Comparison of ENCODE assay signal across 8 mouse cellular contexts in genomic region chr19:12596290-12597072, GRCm38 (mm10). TPM values are rescaled to one million over a fixed set of nuclear protein-coding genes. Genes with fewer than 3 reads are reported as not detected.
DNase-seq lines count a peak whose midpoint lies in the region; ATAC-seq lines count a peak whose summit lies in the region.

No protein-coding gene starts in this region.

- no peaks in the 10 kb centered on the region for H3K36me3 ChIP-seq in embryonic facial prominence, embryonic 13.5 days
- H3K36me3 ChIP-seq in kidney, embryonic 15.5 days, result no peaks in the 10 kb centered on the region
- no peaks in the 10 kb centered on the region for H3K36me3 ChIP-seq in midbrain, embryonic 15.5 days (replicated peaks)

- peak; percentile 26; the same call in 1 of the 2 replicates for ATAC-seq in embryonic facial prominence, embryonic 13.5 days (ENCODE audit: insufficient number of reproducible peaks, insufficient read depth, low FRiP score, low TSS enrichment, low read depth)
- peak; percentile 52 for ATAC-seq in kidney, embryonic 15.5 days (replicated peaks; ENCODE audit: low FRiP score)
- peak; percentile 81 for ATAC-seq in midbrain, embryonic 15.5 days (replicated peaks)

- no peaks in the 10 kb centered on the region for H3K9me3 ChIP-seq in embryonic facial prominence, embryonic 13.5 days
- H3K9me3 ChIP-seq in kidney, embryonic 15.5 days (replicated peaks), result no peaks in the 10 kb centered on the region
- H3K9me3 ChIP-seq in midbrain, embryonic 15.5 days, result no peaks in the 10 kb centered on the region

- H3K27ac ChIP-seq in embryonic facial prominence, embryonic 13.5 days, result no peak overlapping the region
- peak overlapping the region; percentile 91 for H3K27ac ChIP-seq in kidney, embryonic 15.5 days
- H3K27ac ChIP-seq in midbrain, embryonic 15.5 days, result peak overlapping the region; percentile 89

- peak; percentile 20 to 32 for DNase-seq in layer of hippocampus, postnatal 36 days
- DNase-seq in layer of hippocampus, adult 9-11 months, result no peak
- peak; percentile 57 for DNase-seq in brain, adult 2 months (ENCODE audit: low read depth, low spot score)
- no peak for DNase-seq in retina, embryonic 14.5 days (ENCODE audit: low spot score)
- DNase-seq in natural killer cell, adult 2 months (ENCODE audit: low spot score in 2 of 2), result no peak

- peak overlapping the region; percentile 99 for H3K4me2 ChIP-seq in embryonic facial prominence, embryonic 13.5 days
- peak overlapping the region; percentile 98 for H3K4me2 ChIP-seq in kidney, embryonic 15.5 days
- H3K4me2 ChIP-seq in midbrain, embryonic 15.5 days, result peak overlapping the region; percentile 87

- WGBS in embryonic facial prominence, embryonic 13.5 days, result 14% methylated on average over 23 of the region's 23 CpGs
- 15% methylated on average over 23 of the region's 23 CpGs for WGBS in kidney, embryonic 15.5 days
- 18% methylated on average over 23 of the region's 23 CpGs for WGBS in midbrain, embryonic 15.5 days

- H3K4me3 ChIP-seq in embryonic facial prominence, embryonic 13.5 days, result peak overlapping the region; percentile 64
- peak overlapping the region; percentile 68 for H3K4me3 ChIP-seq in kidney, embryonic 15.5 days (replicated peaks)
- peak overlapping the region; percentile 84 for H3K4me3 ChIP-seq in midbrain, embryonic 15.5 days

- peak overlapping the region; percentile 75 for H3K9ac ChIP-seq in embryonic facial prominence, embryonic 13.5 days
- peak overlapping the region; percentile 76 for H3K9ac ChIP-seq in kidney, embryonic 15.5 days
- H3K9ac ChIP-seq in midbrain, embryonic 15.5 days, result peak overlapping the region; percentile 84

- H3K4me1 ChIP-seq in embryonic facial prominence, embryonic 13.5 days, result peaks cover 11% of the 10 kb centered on the region; the same call in 1 of the 2 replicates
- peaks cover 8% of the 10 kb centered on the region for H3K4me1 ChIP-seq in kidney, embryonic 15.5 days
- peaks cover 16% of the 10 kb centered on the region for H3K4me1 ChIP-seq in midbrain, embryonic 15.5 days

- peaks cover 11% of the 10 kb centered on the region for H3K27me3 ChIP-seq in embryonic facial prominence, embryonic 13.5 days
- H3K27me3 ChIP-seq in kidney, embryonic 15.5 days, result peaks cover 9% of the 10 kb centered on the region
- no peaks in the 10 kb centered on the region for H3K27me3 ChIP-seq in midbrain, embryonic 15.5 days (replicated peaks)

RNA-seq across cellular contexts. Expression of gene Gm4952, which starts 3.3 kb away (rescaled TPM):
- not detected for total RNA-seq in layer of hippocampus, postnatal 36 days (2021)
- polyA plus RNA-seq in embryonic facial prominence, embryonic 13.5 days (2015; fragmentation: Nextera tagmentation; extraction: Ambion mirVana), result 0.19 and 0.25 TPM in 2 replicates
- 0.23 and 0.27 TPM in 2 replicates for polyA plus RNA-seq in kidney, embryonic 15.5 days (2015; fragmentation: Nextera tagmentation; extraction: Ambion mirVana)
- 0.14 TPM in 1 of 2 replicates, not detected in the other for polyA plus RNA-seq in midbrain, embryonic 15.5 days (2015; fragmentation: Nextera tagmentation; extraction: Ambion mirVana)

RNA-seq across cellular contexts. Expression of gene Glyat, which starts 36.6 kb away (rescaled TPM):
- under 1 TPM; 0.17 to 0.28 TPM for total RNA-seq in layer of hippocampus, postnatal 36 days (2021)
- polyA plus RNA-seq in embryonic facial prominence, embryonic 13.5 days (2015; fragmentation: Nextera tagmentation; extraction: Ambion mirVana), result not detected in 2 replicates
- 11.5 and 12.6 TPM in 2 replicates for polyA plus RNA-seq in kidney, embryonic 15.5 days (2015; fragmentation: Nextera tagmentation; extraction: Ambion mirVana)
- not detected in 2 replicates for polyA plus RNA-seq in midbrain, embryonic 15.5 days (2015; fragmentation: Nextera tagmentation; extraction: Ambion mirVana)

RNA-seq across cellular contexts. Expression of gene Fam111a, which starts 50.9 kb away (rescaled TPM):
- 1 to 10 TPM; 1.3 to 1.6 TPM for total RNA-seq in layer of hippocampus, postnatal 36 days (2021)
- polyA plus RNA-seq in embryonic facial prominence, embryonic 13.5 days (2015; fragmentation: Nextera tagmentation; extraction: Ambion mirVana), result 20.3 and 23.4 TPM in 2 replicates
- polyA plus RNA-seq in kidney, embryonic 15.5 days (2015; fragmentation: Nextera tagmentation; extraction: Ambion mirVana), result 25.3 and 26.3 TPM in 2 replicates
- polyA plus RNA-seq in midbrain, embryonic 15.5 days (2015; fragmentation: Nextera tagmentation; extraction: Ambion mirVana), result 5.0 and 6.0 TPM in 2 replicates

Comparison
In these comparisons a context has a peak if more than half of its experiments do, and no peak if none do; other contexts are left out.
1. DNase-seq: peak in layer of hippocampus, postnatal 36 days (2 of 2) and brain, adult 2 months (single experiment); none in layer of hippocampus, adult 9-11 months (single experiment), retina, embryonic 14.5 days (single experiment) and natural killer cell, adult 2 months (0 of 2).
2. ATAC-seq: peak in every context shown above with its lines; median percentile 81 in midbrain, embryonic 15.5 days; 52 in kidney, embryonic 15.5 days; 26 in embryonic facial prominence, embryonic 13.5 days.
3. RNA of gene Glyat, which starts 36.6 kb away (polyA plus RNA-seq): 11.5 to 12.6 TPM in kidney, embryonic 15.5 days; not detected in embryonic facial prominence, embryonic 13.5 days and not detected in midbrain, embryonic 15.5 days; every median in the first group is over 10 times any median in the second.
4. Peak in every context shown above with its lines, with median percentiles within 50 percentile points of each other: H3K4me2 ChIP-seq, H3K4me3 ChIP-seq and H3K9ac ChIP-seq.